Mouse (Mus musculus): ENCODE data around the gene Hsf5.

The Hsf5 gene

DNA sequence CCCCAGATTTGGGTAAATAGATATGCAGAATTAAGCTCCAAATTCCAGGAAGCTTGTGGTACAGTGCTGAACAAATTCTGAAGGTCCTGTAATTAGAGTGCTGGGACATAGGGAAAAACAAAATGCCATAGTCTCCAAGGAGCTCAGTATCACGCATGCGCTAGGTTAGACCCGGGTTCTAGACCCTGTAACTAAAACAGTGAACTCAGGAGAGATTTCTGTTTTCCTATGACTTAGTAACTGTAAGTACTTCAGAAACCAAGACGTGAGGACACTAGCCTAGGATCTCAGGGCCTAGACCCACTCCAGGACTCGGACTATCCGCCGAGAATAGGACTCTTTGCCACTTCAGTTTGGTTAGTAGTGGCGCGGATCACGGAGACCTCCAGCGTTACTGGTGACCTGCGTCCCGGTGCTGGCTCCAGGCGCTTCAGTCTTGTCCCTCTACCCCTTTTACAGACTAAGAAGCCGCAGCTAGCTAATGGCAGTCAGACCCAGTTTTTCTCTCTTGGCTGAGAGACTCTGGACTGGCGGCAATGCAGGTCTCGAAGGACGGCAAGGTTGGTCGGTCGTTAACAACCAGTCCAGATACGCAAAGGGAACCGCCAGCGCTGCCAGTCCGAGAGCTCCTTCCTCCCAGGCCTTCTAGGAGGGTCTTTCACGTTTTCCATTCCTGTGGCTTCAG lies 26.0 kb upstream of the Hsf5 start:
- DNase-seq, result peak; percentile 25

GRCm38 (mm10) chr11:87591526-87592353 lies 25.2 kb upstream of the Hsf5 start, which contains the start of gene Mtmr4:
Gene Mtmr4 (plus strand): TSS chr11:87592162.
- DNase-seq, result peak; percentile 98

DNA sequence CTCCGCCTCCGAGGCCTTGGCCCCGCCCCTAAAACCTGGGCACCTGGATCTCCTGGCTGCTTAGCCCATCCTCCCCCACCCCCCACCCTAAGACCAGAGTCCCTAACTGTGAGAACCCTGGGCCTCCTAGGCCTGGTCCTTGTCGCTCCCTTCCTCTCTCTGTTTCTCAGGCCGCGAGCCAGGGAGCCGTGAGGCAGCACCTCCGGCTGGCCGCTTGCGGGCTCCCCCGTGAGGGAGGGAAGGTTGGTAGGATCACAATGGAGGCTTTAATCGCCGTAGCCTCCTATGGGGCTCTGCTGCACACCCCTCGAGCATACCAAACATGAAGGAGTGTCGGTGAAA lies 24.6 kb upstream of the Hsf5 start:
- no peak for DNase-seq

DNA sequence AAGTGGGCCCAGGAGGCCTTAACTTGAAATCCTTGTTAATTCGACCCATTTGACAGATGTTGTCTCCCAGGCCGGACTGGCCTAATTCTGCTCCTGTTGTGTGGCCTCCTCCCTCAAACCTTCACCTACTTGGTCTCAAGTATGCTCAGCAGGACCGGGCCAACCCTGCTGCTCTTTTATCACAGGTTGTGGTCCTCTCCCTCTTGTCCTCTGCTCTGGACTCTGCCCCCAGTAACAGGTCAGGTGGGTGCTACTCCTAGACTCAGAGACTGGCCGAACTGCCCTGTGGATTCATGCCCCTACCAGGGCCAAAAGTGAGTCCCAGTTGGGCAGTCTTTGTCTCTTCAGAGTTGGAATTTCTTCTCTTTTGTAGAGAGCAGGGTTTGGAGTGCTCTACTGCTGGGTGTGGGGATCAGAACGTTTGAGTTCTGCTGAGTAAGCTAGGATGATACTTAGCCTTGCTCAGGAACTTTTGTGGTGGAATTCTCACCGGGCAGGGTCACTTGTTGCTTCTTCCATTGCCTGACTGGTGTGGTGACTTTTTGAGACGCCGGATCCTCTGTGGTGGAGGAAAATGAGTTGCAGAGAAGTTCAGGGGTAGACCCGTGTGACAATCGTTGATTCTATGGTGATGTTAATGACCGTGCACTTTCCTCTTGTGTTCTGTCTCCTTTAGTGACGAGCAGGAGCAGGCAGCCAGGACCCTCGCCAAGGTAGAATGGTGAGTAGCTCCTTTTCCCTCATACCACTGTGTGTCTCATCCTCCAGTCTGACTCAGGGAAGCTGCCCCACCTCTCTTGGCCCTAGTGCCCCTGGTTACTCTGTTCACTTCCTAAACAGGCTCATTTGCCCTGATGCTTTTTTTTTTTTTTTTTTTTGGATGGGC lies 24.0 kb upstream of the Hsf5 start:
- no peak for DNase-seq

DNA sequence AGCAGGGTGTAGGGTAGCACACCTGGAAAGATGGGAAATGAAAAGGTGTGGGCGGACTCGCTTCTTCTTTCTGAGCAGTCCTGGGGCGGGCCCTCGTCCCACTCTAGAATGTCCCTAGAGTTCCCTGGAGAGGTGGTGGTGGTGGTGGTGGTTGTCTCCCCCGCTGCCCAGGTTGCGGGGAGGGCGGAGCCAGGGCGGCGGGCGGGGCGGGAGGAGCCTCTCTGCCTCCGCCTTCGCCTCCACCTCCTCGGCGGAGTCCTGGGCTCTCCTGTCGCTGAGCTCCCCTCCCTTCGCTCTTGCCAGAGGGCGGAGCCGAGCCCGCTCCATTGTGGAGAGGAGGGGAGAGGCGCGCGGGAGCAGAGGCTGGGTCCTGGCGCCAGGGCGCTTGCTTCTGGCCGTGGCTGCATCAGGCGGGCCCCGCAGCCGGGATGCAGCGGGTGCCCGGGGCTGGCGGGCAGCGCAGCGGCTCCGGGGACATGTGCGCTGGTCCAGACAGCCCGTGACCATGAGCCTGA lies 21.6 kb upstream of the Hsf5 start:
- DNase-seq, result peak; percentile 78

GRCm38 (mm10) chr11:87595976-87596375 lies 21.0 kb upstream of the Hsf5 start:
- peak; percentile 21 for DNase-seq

DNA sequence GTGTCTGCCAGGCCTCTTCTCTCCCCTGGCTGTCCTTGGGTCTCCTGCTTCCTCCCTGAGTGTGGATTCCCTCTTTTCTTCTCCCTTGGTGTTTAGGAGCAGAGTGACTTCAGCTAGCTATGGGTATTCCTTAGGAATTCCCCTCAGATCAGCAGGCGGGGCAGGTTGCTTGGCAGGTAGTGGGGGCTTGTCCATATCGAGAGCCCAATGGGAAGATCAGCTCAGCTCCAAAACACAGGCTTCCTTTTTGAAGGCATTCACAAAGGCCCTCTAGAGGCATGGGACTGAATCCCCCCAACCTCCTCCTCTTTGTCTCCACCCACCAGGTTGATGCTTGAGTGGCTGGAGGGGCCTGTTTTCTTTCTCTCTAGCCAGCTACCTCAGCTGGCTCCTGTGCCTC lies 20.5 kb upstream of the Hsf5 start:
- peak; percentile 13 for DNase-seq

- DNase-seq, result no peak
These were observed 19.9 kb upstream of the Hsf5 start for GRCm38 (mm10) chr11:87597061-87597460.

- no peak for DNase-seq
These were observed 17.4 kb upstream of the Hsf5 start for GRCm38 (mm10) chr11:87599395-87600089.

- DNase-seq, result no peak
These were observed 16.6 kb upstream of the Hsf5 start for GRCm38 (mm10) chr11:87600322-87600853.

DNA sequence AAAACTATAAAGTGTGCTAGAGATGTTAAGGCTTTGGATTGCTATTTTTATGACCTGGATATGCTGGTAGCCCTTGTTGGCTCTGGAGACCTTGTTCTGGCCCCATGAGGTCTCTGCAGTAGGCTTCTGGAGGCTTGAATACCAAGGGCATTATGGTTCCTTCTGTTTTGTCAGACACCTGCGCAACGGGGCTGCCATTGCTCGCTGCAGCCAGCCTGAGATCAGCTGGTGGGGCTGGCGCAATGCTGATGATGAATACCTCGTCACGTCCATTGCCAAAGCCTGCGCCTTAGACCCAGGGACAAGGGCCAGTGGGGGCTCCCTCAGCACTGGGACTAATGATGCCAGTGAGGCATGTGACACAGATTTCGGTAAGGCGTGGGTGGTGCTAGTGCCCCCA lies 14.7 kb upstream of the Hsf5 start:
- no peak for DNase-seq

GRCm38 (mm10) chr11:87603571-87603970 lies 13.4 kb upstream of the Hsf5 start:
- DNase-seq, result no peak

GRCm38 (mm10) chr11:87609264-87609663 lies 7.7 kb upstream of the Hsf5 start:
- no peak for DNase-seq

GRCm38 (mm10) chr11:87611547-87611946 lies 5.4 kb upstream of the Hsf5 start:
- no peak for DNase-seq

- no peak for DNase-seq
These were observed 3.0 kb upstream of the Hsf5 start for GRCm38 (mm10) chr11:87613972-87614371.

DNA sequence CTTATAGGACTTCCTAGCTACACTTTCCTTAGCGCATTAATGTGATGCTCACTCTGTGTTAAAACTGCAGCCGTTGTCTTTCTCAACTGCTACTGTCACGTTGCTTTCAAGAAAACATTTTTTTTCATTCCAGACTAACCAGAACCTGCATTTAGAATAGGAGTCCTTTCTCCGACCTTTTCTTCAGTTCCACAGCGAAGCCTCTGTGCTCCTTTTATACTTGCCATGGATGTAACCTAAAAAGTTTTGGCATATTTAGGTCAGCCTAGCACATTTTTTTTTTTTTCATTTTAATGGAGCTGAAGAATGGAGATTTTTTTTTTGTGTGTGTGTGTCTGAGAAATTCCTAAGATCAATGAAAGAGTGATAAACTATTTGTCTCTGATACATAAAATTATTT lies 1.4 kb upstream of the Hsf5 start:
- no peak for DNase-seq

- no peak for DNase-seq
These were observed 1.0 kb upstream of the Hsf5 start for GRCm38 (mm10) chr11:87615952-87616351.

DNA sequence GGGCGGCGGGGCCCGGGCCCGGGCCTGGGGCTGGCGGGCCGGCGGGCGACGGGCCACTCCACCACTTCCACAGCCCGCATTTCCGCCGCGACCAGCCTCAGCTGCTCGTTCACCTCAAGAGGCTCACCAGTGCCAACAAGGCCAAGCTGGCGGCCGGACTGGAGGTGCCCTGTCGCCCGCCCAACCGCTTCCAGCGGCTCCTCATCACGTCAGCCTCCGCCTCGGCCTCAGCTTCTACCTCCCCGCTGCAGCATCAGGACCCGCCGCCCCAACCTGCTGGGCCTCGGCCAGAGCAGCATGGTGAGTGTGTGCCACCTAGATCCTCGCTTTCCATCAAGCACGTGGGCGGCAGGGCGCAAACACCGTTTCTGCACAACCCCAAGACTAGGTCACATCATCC lies 642 bp downstream of the Hsf5 start:
- peak; percentile 18 for DNase-seq

GRCm38 (mm10) chr11:87623160-87623559 lies 6.2 kb downstream of the Hsf5 start:
- DNase-seq, result no peak

GRCm38 (mm10) chr11:87629859-87630258 lies 12.9 kb downstream of the Hsf5 start:
- DNase-seq, result peak; percentile 22

DNA sequence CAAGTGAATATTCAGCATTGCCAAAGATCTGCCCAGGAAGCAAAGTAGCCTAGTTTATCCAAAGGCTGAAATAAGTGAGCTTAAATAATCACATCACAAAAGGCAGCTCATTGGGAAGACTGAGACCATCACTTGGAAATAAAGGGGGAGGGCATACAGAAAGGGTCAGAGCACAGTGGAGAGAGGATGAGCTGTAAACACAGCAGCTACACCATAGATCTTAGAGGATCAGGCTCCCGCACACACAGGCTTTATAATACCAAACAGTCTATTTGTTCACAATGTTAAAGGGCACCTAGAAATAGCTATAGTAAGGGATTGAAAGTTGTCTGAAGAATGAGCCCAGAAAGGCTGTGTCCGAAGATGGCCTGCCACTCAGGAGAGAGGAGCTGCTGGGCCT lies 21.8 kb downstream of the Hsf5 start:
- no peak for DNase-seq

GRCm38 (mm10) chr11:87639206-87639605 lies 22.2 kb downstream of the Hsf5 start:
- DNase-seq, result peak; percentile 30

All from right cerebral cortex, postnatal 14 days (tissue).